In genomic region chr2:153414607-153415006, GRCm38 (mm10) we compare ENCODE assay signal across 8 mouse cellular contexts.
DNase-seq lines count a peak whose midpoint lies in the region; ATAC-seq lines count a peak whose summit lies in the region.

No protein-coding gene starts in this region.

- intact Hi-C loops in heart, postnatal 10 days (cut with DNase I), result loop anchor here (2.0 to 5.0 kb wide), 2 partner anchors 172 to 266 kb away; partner anchors contain the start of genes Plagl2 and Pofut1
- intact Hi-C loops in heart, postnatal 25 days (cut with DNase I), result loop anchor here (2.0 kb wide), 1 partner anchor 268 kb away; no protein-coding TSS in a partner anchor

- peak; percentile 46 to 57 for DNase-seq in heart, postnatal 10 days
- no peak for DNase-seq in heart, postnatal 25 days (ENCODE audit: low spot score)
- DNase-seq in B cell, adult 2 months, result peak; percentile 35 to 51
- peak; percentile 64 for DNase-seq in adipocyte (ENCODE audit: low spot score)
- DNase-seq in lung, postnatal 10 days, result peak; percentile 42
- DNase-seq in frontal cortex, postnatal 14 days (ENCODE audit: low spot score in 2 of 2), result no peak
- no peak for DNase-seq in yolk sac, embryonic 10.5 days (ENCODE audit: low spot score)

- ATAC-seq in monocyte, adult 5-6 weeks (replicated peaks; ENCODE audit: insufficient number of reproducible peaks, low FRiP score, low TSS enrichment, poor library complexity, severe bottlenecking), result no peak

Comparison
In these comparisons a context has a peak if more than half of its experiments do, and no peak if none do; other contexts are left out.
1. DNase-seq: peak in heart, postnatal 10 days (2 of 2), B cell, adult 2 months (2 of 2), adipocyte (single experiment) and lung, postnatal 10 days (single experiment); none in heart, postnatal 25 days (single experiment), frontal cortex, postnatal 14 days (0 of 2) and yolk sac, embryonic 10.5 days (single experiment).